Mouse (Mus musculus) layer of hippocampus, postnatal 25 days (tissue): Measurements from ENCODE around the gene Phka2. TPM values are rescaled to one million over a fixed set of nuclear protein-coding genes. Genes with fewer than 3 reads are reported as not detected.

Experiments used
- DNase-seq, 2 experiments: peaks; one replicate each; pipeline ENCODE4 v3.0.0; 2022; ENCODE audit warnings: mixed read lengths in 2 of 2, low spot score in 1 of 2; ENCODE audit errors: extremely low spot score in 1 of 2
- total RNA-seq, 2 experiments: library from RNA; stranded (reverse); gene quantifications; 2 replicates each; pipeline ENCODE4 v1.2.3; 2021

Gene Phka2
- total RNA-seq, 2 experiments from 2014 or later = 23.0 to 37.9 TPM

- no peak for DNase-seq
Observed at GRCm38 (mm10) chrX:160598562-160599458, 96.8 kb downstream of the Phka2 start.

DNA sequence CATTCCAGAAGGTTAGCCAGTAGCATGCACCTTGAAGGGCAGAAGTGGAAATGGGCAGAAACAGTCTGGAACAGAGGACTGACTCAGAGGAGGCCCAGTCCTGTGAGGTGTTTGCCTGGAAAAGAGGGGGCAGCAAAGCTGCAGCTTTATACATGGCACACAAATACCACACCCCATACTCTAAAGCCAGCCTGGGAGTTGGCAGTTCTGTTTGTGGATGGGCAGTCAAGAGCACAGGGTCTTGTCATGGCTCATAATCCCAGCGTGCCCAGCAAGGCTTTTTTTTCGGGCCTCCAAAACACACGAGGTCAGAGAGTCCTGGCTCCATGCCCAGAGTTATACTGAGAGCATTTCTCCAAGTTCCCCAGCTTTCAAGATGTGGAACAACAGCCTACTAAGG lies 99.1 kb downstream of the Phka2 start:
- no peak for DNase-seq

DNA sequence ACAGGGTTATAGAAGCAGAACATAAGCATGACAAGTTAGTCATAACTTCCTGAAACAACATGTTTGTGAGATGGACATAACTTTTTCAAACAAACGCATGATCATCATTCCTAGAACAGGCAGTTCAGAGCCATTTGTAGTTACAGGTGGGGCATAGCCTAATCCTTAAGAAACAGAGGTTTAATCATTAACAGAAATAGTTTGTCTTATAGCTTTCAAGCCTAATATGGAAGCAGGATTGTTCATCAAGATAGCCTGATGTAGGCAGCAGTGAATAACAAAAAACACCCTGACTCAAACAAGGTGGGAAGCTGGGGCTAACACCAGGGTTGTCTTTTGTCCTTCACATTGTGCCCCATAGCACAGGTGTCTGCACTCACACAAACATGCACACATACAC lies 100.8 kb downstream of the Phka2 start:
- no peak for DNase-seq

- no peak for DNase-seq
Observed at GRCm38 (mm10) chrX:160603316-160603715, 101.3 kb downstream of the Phka2 start.

GRCm38 (mm10) chrX:160603981-160604541 lies 102.1 kb downstream of the Phka2 start:
- no peak for DNase-seq

- no peak for DNase-seq
Observed at GRCm38 (mm10) chrX:160609849-160610248, 107.9 kb downstream of the Phka2 start.

DNA sequence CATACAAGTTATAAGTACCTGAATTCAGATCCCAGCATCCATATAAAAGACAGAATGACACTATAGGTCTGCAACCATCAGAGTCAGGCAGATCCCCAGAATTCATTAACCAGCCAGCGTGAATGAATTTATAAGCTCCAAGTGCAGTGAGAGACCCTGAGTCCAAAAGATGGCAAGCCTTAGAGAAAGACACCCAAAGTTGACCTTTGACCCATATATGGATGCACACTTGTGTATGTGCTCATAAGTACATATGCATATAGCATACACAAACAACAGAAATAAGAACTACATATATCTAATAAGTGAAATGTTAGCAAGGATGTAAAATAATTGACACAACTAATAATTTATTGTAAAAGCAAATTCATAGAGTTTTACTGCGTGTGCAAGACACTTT lies 108.5 kb downstream of the Phka2 start:
- DNase-seq = no peak

GRCm38 (mm10) chrX:160610882-160611644 lies 109.1 kb downstream of the Phka2 start:
- no peak for DNase-seq

Other genes starting within 250 kb of the Phka2 start
- under 1 TPM; 0.62 to 0.77 TPM for gene Adgrg2, start 111.5 kb upstream of the Phka2 start, total RNA-seq
- gene Ppef1, start 233.6 kb downstream of the Phka2 start, total RNA-seq = under 1 TPM; 0.66 to 0.94 TPM